Mouse (Mus musculus) liver, embryonic 13.5 days (tissue): ENCODE measurements around the gene Zfp213. TPM values are rescaled to one million over a fixed set of nuclear protein-coding genes. Genes with fewer than 3 reads are reported as not detected.
"Not testable (repeated sequence)": the region's sequence is repeated elsewhere in the genome, so short reads cannot be mapped to it uniquely, and the experiment has no call there.

Experiments used
- ATAC-seq: fragments of 200-750 bp; cut with Nextera tagmentation; 2 replicates; pipeline ENCODE4 v1.8.0; 2017; ENCODE audit warnings: low read depth, mild to moderate bottlenecking, moderate number of reproducible peaks, moderate library complexity
- DNase-seq: peaks from one replicate; pipeline ENCODE4 v3.0.0; 2022
- H3K27ac ChIP-seq: fragments of 300-500 bp; sonication (generic); 2 replicates; pipeline ENCODE4 v1.5.1; 2015; ENCODE audit warnings: moderate library complexity, mild to moderate bottlenecking, inconsistent platforms
- H3K27me3 ChIP-seq: fragments of 300-500 bp; sonication (generic); 2 replicates; pipeline ENCODE4 v1.6.1; 2015; ENCODE audit warnings: mild to moderate bottlenecking, inconsistent platforms
- H3K36me3 ChIP-seq: fragments of 300-500 bp; sonication (generic); 2 replicates; pipeline ENCODE4 v1.6.1; 2015; ENCODE audit warnings: mild to moderate bottlenecking, inconsistent platforms
- H3K4me1 ChIP-seq: fragments of 300-500 bp; sonication (generic); replicated peaks from 2 replicates; pipeline ENCODE4 v1.6.1; 2015; ENCODE audit warnings: inconsistent platforms
- H3K4me2 ChIP-seq: fragments of 300-500 bp; sonication (generic); 2 replicates; pipeline ENCODE4 v1.6.1; 2015; ENCODE audit warnings: inconsistent platforms, mild to moderate bottlenecking, moderate library complexity
- H3K4me3 ChIP-seq: fragments of 300-500 bp; sonication (generic); replicated peaks from 2 replicates; pipeline ENCODE4 v1.5.1; 2015; ENCODE audit warnings: mild to moderate bottlenecking, inconsistent platforms
- H3K9ac ChIP-seq: fragments of 300-500 bp; sonication (generic); 2 replicates; pipeline ENCODE4 v1.6.1; 2015; ENCODE audit warnings: mild to moderate bottlenecking, inconsistent platforms
- H3K9me3 ChIP-seq: fragments of 300-500 bp; sonication (generic); replicated peaks from 2 replicates; pipeline ENCODE4 v1.6.1; 2016; ENCODE audit warnings: inconsistent platforms
- WGBS: fragments of 180-500 bp; shearing (Covaris S2); methylation state at CpG from one replicate; pipeline ENCODE4 v1.1.7; 2015; ENCODE audit not compliant: insufficient replicate concordance; 5-methylcytosine and 5-hydroxymethylcytosine counted together
- polyA plus RNA-seq: library from polyadenylated mRNA; unstranded; fragments of >200 nt; fragmentation: Nextera tagmentation; extraction: Ambion mirVana; gene quantifications from 2 replicates; pipeline ENCODE4 v1.2.1, GENCODE M21; 2015

Gene Zfp213
- polyA plus RNA-seq, 1 experiment from 2014 or later, result 6.5 TPM

- no peak overlapping the region for H3K9ac ChIP-seq
- 26% methylated on average over 5 of the region's 5 CpGs for WGBS
- no peak overlapping the region for H3K4me2 ChIP-seq
- H3K27me3 ChIP-seq, result peaks cover 7% of the 10 kb centered on the region
- ATAC-seq, result no peak
- H3K27ac ChIP-seq, result no peak overlapping the region
- no peak for DNase-seq
- H3K9me3 ChIP-seq, result no peaks in the 10 kb centered on the region
- H3K36me3 ChIP-seq, result no peaks in the 10 kb centered on the region
- H3K4me1 ChIP-seq, result peaks cover 55% of the 10 kb centered on the region
- no peak overlapping the region for H3K4me3 ChIP-seq
Observed at GRCm38 (mm10) chr17:23543325-23543724, 20.7 kb downstream of the Zfp213 start.

- H3K9ac ChIP-seq, result no peak overlapping the region
- H3K9me3 ChIP-seq, result no peaks in the 10 kb centered on the region
- ATAC-seq (no peak), DNase-seq (no peak)
- H3K4me3 ChIP-seq, result no peak overlapping the region
- H3K4me2 ChIP-seq, result no peak overlapping the region
- 21% methylated on average over 4 of the region's 4 CpGs for WGBS
- H3K4me1 ChIP-seq, result peaks cover 57% of the 10 kb centered on the region
- H3K27me3 ChIP-seq, result peaks cover 7% of the 10 kb centered on the region
- H3K27ac ChIP-seq, result no peak overlapping the region
- no peaks in the 10 kb centered on the region for H3K36me3 ChIP-seq
Observed at GRCm38 (mm10) chr17:23542835-23543234, 21.2 kb downstream of the Zfp213 start.

- ATAC-seq, result no peak
- Histone ChIP-seq H3K4me1 (peaks cover 61% of the 10 kb centered on the region), H3K9ac (peak overlapping the region; percentile 47), H3K4me2 (peak overlapping the region; percentile 58), H3K27me3 (peaks cover 7% of the 10 kb centered on the region), H3K9me3 (no peaks in the 10 kb centered on the region), H3K27ac (no peak overlapping the region), H3K36me3 (no peaks in the 10 kb centered on the region), H3K4me3 (peak overlapping the region; percentile 18; the same call in 1 of the 2 replicates)
- no peak for DNase-seq
- 20% methylated on average over 12 of the region's 12 CpGs for WGBS
Observed at GRCm38 (mm10) chr17:23542004-23542720, 21.9 kb downstream of the Zfp213 start.

- H3K9ac ChIP-seq, result no peak overlapping the region; the same call in 1 of the 2 replicates
- 11% methylated on average over 31 of the region's 31 CpGs for WGBS
- ATAC-seq, result peak; percentile 61
Observed at GRCm38 (mm10) chr17:23540605-23541475, 23.2 kb downstream of the Zfp213 start.

GRCm38 (mm10) chr17:23540106-23540505 lies 23.9 kb downstream of the Zfp213 start:
- peaks cover 55% of the 10 kb centered on the region for H3K4me1 ChIP-seq
- ATAC-seq, result no peak
- WGBS, result 32% methylated on average over 3 of the region's 3 CpGs

More at GRCm38 (mm10) chr17:23540605-23541475, 23.2 kb downstream of the Zfp213 start:
- peak; percentile 59 for DNase-seq
- Histone ChIP-seq H3K27me3 (peaks cover 7% of the 10 kb centered on the region), H3K9me3 (no peaks in the 10 kb centered on the region), H3K4me3 (peak overlapping the region; percentile 50), H3K4me2 (peak overlapping the region; percentile 58), H3K27ac (no peak overlapping the region), H3K4me1 (peaks cover 59% of the 10 kb centered on the region), H3K36me3 (no peaks in the 10 kb centered on the region)

GRCm38 (mm10) chr17:23539608-23540007 lies 24.4 kb downstream of the Zfp213 start:
- no peaks in the 10 kb centered on the region for H3K36me3 ChIP-seq
- peaks cover 60% of the 10 kb centered on the region for H3K4me1 ChIP-seq
- peaks cover 7% of the 10 kb centered on the region for H3K27me3 ChIP-seq
- ATAC-seq (no peak), DNase-seq (no peak)
- H3K9me3 ChIP-seq, result no peaks in the 10 kb centered on the region
- WGBS, result 82% methylated on average over 5 of the region's 5 CpGs
- H3K27ac ChIP-seq, result no peak overlapping the region
- H3K9ac ChIP-seq, result no peak overlapping the region
- H3K4me2 ChIP-seq, result no peak overlapping the region
- H3K4me3 ChIP-seq, result no peak overlapping the region

More at GRCm38 (mm10) chr17:23540106-23540505, 23.9 kb downstream of the Zfp213 start:
- no peak for DNase-seq
- Histone ChIP-seq H3K36me3 (no peaks in the 10 kb centered on the region), H3K4me3 (peak overlapping the region; percentile 50), H3K9me3 (no peaks in the 10 kb centered on the region), H3K27me3 (peaks cover 7% of the 10 kb centered on the region), H3K27ac (no peak overlapping the region), H3K4me2 (peak overlapping the region; percentile 58), H3K9ac (no peak overlapping the region)

GRCm38 (mm10) chr17:23538299-23539015 lies 25.6 kb downstream of the Zfp213 start:
- Histone ChIP-seq H3K36me3 (no peaks in the 10 kb centered on the region), H3K9me3 (no peaks in the 10 kb centered on the region), H3K27me3 (peaks cover 7% of the 10 kb centered on the region), H3K9ac (peak overlapping the region; percentile 64), H3K27ac (no peak overlapping the region), H3K4me1 (peaks cover 65% of the 10 kb centered on the region), H3K4me2 (peak overlapping the region; percentile 81), H3K4me3 (peak overlapping the region; percentile 55)
- ATAC-seq (no peak), DNase-seq (peak; percentile 38)
- 7% methylated on average over 21 of the region's 21 CpGs for WGBS

GRCm38 (mm10) chr17:23537554-23538255 lies 26.3 kb downstream of the Zfp213 start:
- DNase-seq, result peak; percentile 40
- Histone ChIP-seq H3K4me3 (peak overlapping the region; percentile 55), H3K27me3 (peaks cover 7% of the 10 kb centered on the region), H3K9me3 (no peaks in the 10 kb centered on the region), H3K4me1 (peaks cover 58% of the 10 kb centered on the region), H3K4me2 (peak overlapping the region; percentile 81), H3K36me3 (no peaks in the 10 kb centered on the region), H3K27ac (no peak overlapping the region), H3K9ac (peak overlapping the region; percentile 64)
- ATAC-seq, result no peak
- WGBS, result 3% methylated on average over 27 of the region's 27 CpGs

GRCm38 (mm10) chr17:23535046-23535788 lies 28.8 kb downstream of the Zfp213 start:
- DNase-seq, H3K9me3 ChIP-seq, H3K36me3 ChIP-seq, H3K27me3 ChIP-seq: not testable (repeated sequence)
- H3K4me1 ChIP-seq, result peaks cover 35% of the 10 kb centered on the region
- peak; percentile 81 for ATAC-seq
- H3K4me2 ChIP-seq, result peak overlapping the region; percentile 75
- H3K4me3 ChIP-seq, result peak overlapping the region; percentile 42
- WGBS, result 1% methylated on average over 17 of the region's 29 CpGs
- H3K27ac ChIP-seq, result peak overlapping the region; percentile 43; the same call in 1 of the 2 replicates
- peak overlapping the region; percentile 49; the same call in 1 of the 2 replicates for H3K9ac ChIP-seq
